Mouse (Mus musculus): ENCODE measurements at regions not wholly inside any gene's neighbourhood (a gene's known extent, or its start where the extent isn't known, plus 50 kb on each side); places are given as distances from the start of the nearest gene placed in this dataset.

DNA sequence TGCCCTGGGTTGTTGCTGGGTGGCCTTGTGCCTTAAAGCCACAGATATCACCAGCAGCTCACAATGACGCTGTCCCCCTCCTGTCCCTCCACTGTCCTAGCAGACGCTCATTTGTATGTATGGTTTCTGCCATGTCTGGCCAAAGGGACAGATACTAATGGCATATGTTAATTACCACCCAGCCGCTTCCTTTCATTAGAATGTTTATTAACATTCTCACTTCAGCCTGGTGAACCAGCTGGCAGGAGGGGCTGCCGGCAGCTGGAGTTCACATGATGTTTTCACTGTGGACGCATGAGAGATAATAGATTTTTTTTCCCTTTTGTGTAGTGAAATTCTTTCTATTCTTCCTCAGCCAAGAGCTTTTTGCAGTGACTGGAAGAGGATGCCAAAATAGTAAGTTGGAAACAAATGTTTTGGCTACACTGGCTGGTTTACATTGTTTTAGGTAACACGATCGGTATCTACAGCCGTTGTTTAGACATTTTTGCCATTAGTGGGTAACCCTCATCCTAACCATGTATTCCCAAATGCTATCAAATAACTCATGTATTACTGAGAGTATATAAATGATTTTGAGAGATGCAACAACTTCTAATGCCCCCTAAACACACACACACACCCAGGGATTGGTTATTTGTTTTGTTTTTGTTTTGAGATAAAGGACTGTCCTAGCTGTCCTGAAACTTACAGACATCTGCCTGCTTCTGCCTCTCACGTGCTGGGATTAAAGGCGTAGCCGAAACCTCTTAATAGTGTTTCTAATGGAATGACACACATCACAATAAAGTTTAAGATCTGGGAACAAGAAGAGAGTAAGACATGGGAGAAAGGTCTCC lies 83.0 kb upstream of the Tsc22d1 start:
- TF ChIP-seq CTCF (conservative IDR thresholded peaks at IDR 0.05), result no peak
- Histone ChIP-seq H3K27ac (no peak overlapping the region), H3K4me3 (no peak overlapping the region)
- no peak for DNase-seq (ENCODE audit: low spot score in 2 of 2)

DNA sequence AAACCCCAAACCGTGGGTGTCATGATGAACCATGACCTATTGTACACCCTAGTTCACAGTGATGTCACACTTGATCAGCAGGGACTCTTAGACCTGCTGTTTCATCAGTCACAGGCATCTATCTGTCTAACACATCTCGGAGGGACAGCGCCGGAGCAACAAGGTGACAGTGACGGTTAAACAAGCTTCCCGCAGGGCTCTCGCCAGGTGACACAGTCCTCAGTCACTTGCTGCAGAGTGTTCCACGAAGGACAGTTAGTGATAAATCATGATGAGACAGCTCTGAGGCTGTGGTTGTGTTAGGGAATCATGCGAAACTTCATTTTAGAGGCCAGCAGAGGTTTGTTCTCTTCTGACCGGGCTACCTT lies 82.4 kb upstream of the Tsc22d1 start:
- DNase-seq (ENCODE audit: low spot score in 2 of 2), result no peak
- Histone ChIP-seq H3K27ac (no peak overlapping the region), H3K4me3 (no peak overlapping the region)
- no peak for TF ChIP-seq CTCF (conservative IDR thresholded peaks at IDR 0.05)

DNA sequence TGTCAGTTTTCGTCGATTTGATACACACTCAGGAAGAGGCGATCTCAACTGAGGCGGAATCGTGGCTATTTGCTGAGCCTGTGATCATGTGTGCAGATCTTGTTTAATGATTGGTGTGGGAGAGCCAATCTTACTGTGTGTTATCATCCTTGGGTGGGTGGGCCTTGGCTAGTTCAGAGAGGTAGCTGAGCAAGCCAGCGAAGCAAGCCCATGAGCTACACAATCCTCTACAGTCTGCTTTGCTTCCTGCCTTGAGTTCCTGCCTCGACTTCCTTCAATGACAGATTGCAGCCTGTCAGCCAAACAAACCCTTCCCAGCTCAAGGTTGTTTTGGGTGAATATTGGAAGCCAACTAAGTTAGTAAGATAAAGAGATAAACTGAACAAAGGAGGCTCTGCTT lies 74.0 kb upstream of the Tsc22d1 start:
- no peak for TF ChIP-seq CTCF (conservative IDR thresholded peaks at IDR 0.05)
- DNase-seq (ENCODE audit: low spot score in 2 of 2), result no peak
- Histone ChIP-seq H3K27ac (no peak overlapping the region), H3K4me3 (no peak overlapping the region)

DNA sequence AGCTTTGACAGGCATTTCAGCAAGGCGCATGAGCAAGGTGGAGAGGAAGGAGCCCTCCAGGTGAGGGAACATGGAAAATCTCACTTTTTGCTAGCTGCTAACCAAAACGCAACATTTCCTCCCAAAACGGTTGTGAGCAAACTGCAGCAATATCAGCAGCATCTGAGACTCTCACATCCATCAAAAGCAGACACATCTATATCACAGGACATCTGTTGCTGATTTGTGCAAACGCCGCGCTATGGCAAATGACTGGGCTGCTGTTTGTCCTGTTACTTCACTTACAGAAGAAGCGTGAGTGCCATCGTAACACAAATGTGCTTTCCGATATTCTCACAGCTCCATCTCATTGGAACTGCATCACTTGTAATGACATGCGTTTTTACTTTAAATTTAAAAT lies 73.5 kb upstream of the Tsc22d1 start:
- Histone ChIP-seq H3K4me3 (no peak overlapping the region), H3K27ac (no peak overlapping the region)
- TF ChIP-seq CTCF (conservative IDR thresholded peaks at IDR 0.05), result no peak
- no peak for DNase-seq (ENCODE audit: low spot score in 2 of 2)

DNA sequence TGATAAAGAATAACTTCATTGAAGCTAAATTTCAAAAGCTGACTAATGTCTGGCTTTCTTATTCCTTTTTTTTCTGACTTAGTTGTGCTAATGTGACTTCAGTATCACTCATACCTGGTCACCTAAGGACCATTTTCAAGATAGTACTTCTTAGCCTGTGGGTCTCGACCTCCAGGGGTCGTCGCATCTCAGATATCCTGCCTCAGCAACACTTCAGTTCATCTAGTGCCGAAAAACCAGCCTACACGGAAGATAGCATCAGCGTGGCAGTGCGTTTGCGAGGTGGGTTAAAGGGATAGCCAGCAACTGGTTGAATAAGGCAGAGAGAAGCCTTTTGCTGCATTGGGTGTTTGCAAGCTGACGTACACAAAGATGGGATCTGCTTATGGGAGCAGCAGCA lies 62.9 kb upstream of the Tsc22d1 start:
- no peak for TF ChIP-seq CTCF (conservative IDR thresholded peaks at IDR 0.05)
- H3K27ac ChIP-seq, result no peak overlapping the region
- DNase-seq (ENCODE audit: low spot score in 2 of 2), result no peak
- H3K4me3 ChIP-seq, result no peak overlapping the region

DNA sequence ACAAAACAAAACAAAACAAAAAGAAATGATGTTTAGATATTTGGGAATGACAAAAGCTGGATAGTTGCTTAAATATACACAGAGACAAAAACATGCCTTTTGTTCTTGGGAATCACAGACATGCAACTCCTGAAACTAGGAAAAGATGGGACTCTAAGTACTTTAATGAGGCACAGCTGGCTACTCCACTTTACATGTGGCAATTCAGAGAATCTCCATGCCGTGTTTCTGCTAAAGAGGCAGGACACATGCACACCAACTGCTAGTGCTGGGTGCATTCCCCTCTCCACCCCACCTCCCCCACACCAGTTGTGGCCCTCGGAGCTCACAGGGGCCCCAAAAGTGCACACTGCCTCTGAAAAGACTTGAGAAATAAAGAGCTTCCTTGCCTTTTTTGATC lies 58.6 kb upstream of the Tsc22d1 start:
- DNase-seq (ENCODE audit: low spot score in 2 of 2), result no peak
- no peak for TF ChIP-seq CTCF (conservative IDR thresholded peaks at IDR 0.05)
- H3K27ac ChIP-seq, result no peak overlapping the region
- no peak overlapping the region for H3K4me3 ChIP-seq

- Histone ChIP-seq H3K27ac (no peak overlapping the region), H3K4me3 (no peak overlapping the region)
- TF ChIP-seq CTCF (conservative IDR thresholded peaks at IDR 0.05), result no peak
- no peak for DNase-seq (ENCODE audit: low spot score in 2 of 2)
These were observed 54.8 kb upstream of the Tsc22d1 start for GRCm38 (mm10) chr14:76359837-76360410.

DNA sequence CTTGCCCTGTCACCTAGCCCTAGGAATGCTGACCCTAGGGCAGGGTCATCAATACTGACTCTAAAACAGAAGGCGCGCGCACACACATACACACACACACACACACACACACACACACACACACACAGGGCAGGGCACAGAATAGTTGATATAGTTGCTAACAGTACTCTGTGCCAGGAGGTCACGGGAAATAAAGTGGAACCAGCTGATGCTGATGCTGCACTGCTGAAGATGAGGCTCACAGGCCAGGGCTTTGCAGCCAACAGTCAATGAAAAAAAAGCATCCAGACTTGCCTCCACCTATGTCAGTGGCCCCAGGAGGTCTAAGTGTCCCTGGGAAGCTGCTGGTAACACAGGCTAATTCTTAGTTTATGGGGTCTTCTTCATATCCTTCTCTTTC lies 50.7 kb upstream of the Tsc22d1 start:
- TF ChIP-seq CTCF (conservative IDR thresholded peaks at IDR 0.05), result no peak
- H3K4me3 ChIP-seq, result no peak overlapping the region

More for the DNA sequence above, 50.7 kb upstream of the Tsc22d1 start:
- H3K27ac ChIP-seq, result no peak overlapping the region
- no peak for DNase-seq (ENCODE audit: low spot score in 2 of 2)

Measured in layer of hippocampus, adult 2 months (tissue).